Mouse (Mus musculus) bone marrow, adult 2 months (tissue): ENCODE measurements at regions not wholly inside any gene's neighbourhood (a gene's known extent, or its start where the extent isn't known, plus 50 kb on each side); places are given as distances from the start of the nearest gene placed in this dataset.

Experiments used
- H3K27ac ChIP-seq: fragments of 200-500 bp; 2 replicates; pipeline ENCODE4 v1.5.1; 2012; ENCODE audit warnings: low read depth, mild to moderate bottlenecking, control low read depth, inconsistent platforms, low read length; ENCODE audit not compliant: control insufficient read depth, poor library complexity, insufficient read depth
- H3K4me1 ChIP-seq: fragments of 200-500 bp; 2 replicates; pipeline ENCODE4 v1.6.1; 2011; ENCODE audit warnings: low read length; ENCODE audit not compliant: control insufficient read depth, insufficient read depth
- H3K4me3 ChIP-seq: fragments of 200-500 bp; replicated peaks from 2 replicates; pipeline ENCODE3; 2011; ENCODE audit warnings: mild to moderate bottlenecking, low read depth, low read length, control low read depth; ENCODE audit not compliant: control insufficient read depth
- CTCF ChIP-seq: fragments of 200-500 bp; IDR thresholded peaks from 2 replicates; pipeline ENCODE4 v1.5.1; 2011; ENCODE audit warnings: low read length, control low read depth; ENCODE audit not compliant: control insufficient read depth, insufficient read depth
- POLR2A ChIP-seq: fragments of 200-500 bp; IDR thresholded peaks from 2 replicates; pipeline ENCODE4 v1.6.1; 2011; ENCODE audit warnings: low read depth, mild to moderate bottlenecking, control low read depth, low read length, borderline replicate concordance; ENCODE audit not compliant: control insufficient read depth
- WGBS: fragments of 180-500 bp; shearing (Covaris S2); methylation state at CpG from one replicate; pipeline ENCODE4 v1.1.7; 2018; 5-methylcytosine and 5-hydroxymethylcytosine counted together

DNA sequence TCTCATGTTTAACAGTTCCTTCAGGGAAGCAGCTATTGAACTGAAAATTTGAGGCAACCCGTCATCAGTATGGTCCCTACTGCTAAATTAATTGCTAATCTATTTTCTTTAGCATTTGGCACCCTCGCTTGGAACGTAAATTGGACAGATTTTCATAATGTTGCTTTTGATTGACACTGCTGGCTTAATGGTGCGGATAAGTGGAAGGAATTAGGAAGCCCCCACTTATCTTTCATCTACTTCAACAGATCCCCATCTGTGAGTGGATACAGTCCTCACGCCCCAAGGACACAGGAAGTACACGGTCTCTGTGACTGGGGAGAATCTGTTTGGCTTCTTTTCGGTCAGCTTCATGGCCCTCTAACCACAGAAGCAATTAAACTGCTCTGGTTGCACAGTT lies 251.6 kb downstream of the Dact1 start:
- Histone ChIP-seq H3K4me1 (no peaks in the 10 kb centered on the region), H3K4me3 (no peak overlapping the region), H3K27ac (no peak overlapping the region)
- 74% methylated on average over 7 of the region's 7 CpGs for whole genome bisulfite sequencing
- TF ChIP-seq POLR2A (no peak), CTCF (no peak)

DNA sequence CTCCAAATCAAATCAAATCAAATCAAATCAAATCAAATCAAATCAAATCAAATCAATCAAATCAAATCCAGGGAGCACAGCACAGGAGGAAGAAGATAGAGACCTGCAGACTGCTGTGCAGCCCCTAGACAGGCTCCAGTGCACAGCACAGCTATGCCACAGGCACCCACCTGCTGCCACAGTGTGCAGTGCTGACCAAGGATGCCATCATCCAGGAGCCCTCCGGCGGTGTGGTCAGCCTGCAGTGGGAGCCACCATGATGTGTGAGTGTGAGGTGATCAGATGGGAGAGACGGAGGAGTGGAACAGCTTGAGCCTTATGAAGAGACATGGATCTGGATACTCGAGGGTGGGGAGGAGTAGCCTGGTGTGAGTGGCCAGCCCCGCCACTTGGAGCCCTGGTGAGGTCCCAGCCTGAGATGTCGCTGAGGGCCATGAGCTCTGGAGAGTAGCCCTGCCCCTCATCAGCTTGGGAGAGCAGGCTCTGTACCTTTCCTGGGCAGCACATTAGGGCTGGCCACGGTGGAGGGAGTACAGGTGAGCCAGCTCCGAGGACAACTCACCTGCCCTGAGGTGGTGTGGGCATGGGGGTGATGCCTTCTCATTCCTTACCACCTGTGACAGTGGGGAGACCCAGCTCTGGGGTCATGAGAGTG lies 252.4 kb downstream of the Dact1 start:
- H3K4me1 ChIP-seq: no peaks in the 10 kb centered on the region
- 85% methylated on average over 8 of the region's 8 CpGs for WGBS
- no peak overlapping the region for H3K4me3 ChIP-seq
- no peak overlapping the region for H3K27ac ChIP-seq
- TF ChIP-seq POLR2A (no peak), CTCF (no peak)

GRCm38 (mm10) chr12:71563219-71563618 lies 253.5 kb downstream of the Dact1 start:
- Histone ChIP-seq H3K4me3 (no peak overlapping the region), H3K27ac (no peak overlapping the region), H3K4me1 (no peaks in the 10 kb centered on the region)
- TF ChIP-seq CTCF: no peak
- TF ChIP-seq POLR2A: no peak
- WGBS: 77% methylated on average over 4 of the region's 4 CpGs

DNA sequence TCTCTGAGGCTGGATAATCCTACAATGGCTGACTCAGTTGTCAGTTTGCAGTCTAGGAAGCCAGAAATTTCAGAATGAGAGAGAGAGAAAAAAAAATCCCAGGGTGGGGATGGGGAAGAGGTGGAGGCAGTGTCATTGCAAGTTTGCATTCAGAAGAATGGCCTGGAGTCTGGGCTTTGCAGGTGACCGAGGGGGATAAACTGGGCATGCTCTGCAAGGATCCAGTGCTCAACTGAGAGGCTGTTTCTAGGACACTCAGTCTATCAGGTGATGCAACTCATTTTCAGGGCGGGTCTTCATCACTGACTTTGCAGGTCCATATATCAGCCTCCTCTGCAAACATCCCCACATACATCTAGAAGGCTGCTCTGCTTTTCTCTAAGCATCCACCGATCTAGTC lies 256.7 kb downstream of the Dact1 start:
- 78% methylated on average over 3 of the region's 3 CpGs for WGBS
- H3K4me3 ChIP-seq: no peak overlapping the region
- H3K4me1 ChIP-seq: no peaks in the 10 kb centered on the region
- TF ChIP-seq CTCF (no peak), POLR2A (no peak)
- H3K27ac ChIP-seq: no peak overlapping the region

DNA sequence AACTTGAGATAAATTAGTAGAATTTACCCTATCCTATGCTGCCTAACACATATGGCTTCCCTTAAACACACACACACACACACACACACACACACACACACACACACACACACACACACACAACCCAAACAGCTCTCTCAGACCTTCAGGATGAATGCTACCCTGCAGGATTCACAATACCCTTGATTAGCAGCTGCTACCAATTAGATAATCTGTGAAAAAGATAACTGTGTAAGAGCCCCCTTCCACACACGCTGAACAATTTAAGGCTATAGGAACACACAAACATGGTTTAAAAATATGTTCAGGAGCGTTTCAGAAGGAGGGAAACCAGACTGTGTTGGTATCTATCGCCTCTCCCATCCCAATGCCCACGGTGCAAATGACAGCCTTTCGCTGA lies 258.6 kb downstream of the Dact1 start:
- 79% methylated on average over 5 of the region's 5 CpGs for WGBS
- TF ChIP-seq CTCF (no peak), POLR2A (no peak)
- no peak overlapping the region for H3K27ac ChIP-seq
- no peak overlapping the region for H3K4me3 ChIP-seq
- H3K4me1 ChIP-seq: no peaks in the 10 kb centered on the region

DNA sequence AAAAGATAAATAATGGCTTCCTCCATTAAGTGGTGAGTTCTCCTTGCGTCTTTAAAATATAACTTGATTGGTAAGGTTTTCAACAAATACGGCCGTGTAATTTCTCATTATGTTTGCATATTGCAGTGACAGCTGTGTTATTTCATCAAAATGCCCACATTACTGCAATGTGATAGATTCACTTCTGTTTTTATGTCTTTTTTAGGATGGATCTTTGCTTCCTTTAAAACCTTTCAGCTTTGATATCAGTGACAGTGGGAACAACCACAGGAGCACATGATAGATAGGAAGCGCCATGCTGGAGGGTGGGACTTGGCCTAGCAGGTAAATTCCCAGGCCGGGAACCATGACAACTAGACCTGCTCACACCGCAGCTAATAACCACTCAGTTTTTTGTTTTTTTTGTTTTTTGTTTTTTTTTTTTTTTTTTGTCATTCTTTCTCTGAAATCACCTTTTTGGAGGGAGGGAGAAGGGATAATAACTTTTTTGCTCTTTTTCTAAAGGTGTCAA lies 259.3 kb downstream of the Dact1 start:
- no peak overlapping the region for H3K27ac ChIP-seq
- no peak overlapping the region for H3K4me3 ChIP-seq
- TF ChIP-seq CTCF (no peak), POLR2A (no peak)
- 76% methylated on average over 6 of the region's 6 CpGs for WGBS
- H3K4me1 ChIP-seq: no peaks in the 10 kb centered on the region

DNA sequence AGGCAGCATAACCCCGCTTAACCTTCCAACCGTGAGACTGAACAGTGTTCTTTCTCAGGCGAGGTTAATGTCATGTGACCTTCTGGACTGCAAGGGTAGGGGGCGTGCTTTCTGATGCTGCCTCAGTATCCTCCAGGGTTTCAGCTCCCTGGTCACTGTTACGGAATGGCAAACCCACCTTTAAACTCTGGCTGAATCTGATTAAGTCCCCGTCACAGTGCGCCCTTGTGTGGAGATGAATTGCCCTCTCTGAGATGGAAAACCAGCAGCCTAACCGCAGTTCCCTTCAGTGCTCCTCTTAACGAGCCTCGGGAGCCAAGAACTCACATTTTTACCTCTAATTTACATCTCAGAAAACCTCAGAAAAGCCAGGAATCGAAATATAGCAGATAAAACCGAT lies 260.0 kb downstream of the Dact1 start:
- TF ChIP-seq POLR2A: no peak
- TF ChIP-seq CTCF: no peak
- WGBS: 56% methylated on average over 12 of the region's 12 CpGs
- Histone ChIP-seq H3K4me3 (no peak overlapping the region), H3K4me1 (no peaks in the 10 kb centered on the region), H3K27ac (no peak overlapping the region)

DNA sequence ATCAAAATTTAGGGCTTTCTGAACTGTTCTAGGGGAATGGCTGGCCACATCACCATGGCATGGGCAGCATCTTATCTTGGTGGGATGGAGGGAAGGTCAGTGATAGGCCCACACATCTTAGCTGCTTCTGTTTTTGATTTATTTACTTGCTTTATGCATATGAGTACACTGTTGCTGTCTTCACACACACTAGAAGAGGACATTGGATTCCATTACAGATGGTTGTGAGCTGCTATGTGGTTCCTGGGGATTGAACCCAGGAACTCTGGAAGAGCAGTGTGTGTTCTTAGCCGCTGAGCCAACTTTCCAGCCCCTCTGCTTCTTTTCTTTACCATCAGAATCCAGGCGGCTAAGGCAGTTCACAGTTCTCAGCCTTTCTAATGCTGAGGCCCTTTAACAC lies 260.4 kb downstream of the Dact1 start:
- no peak overlapping the region for H3K4me3 ChIP-seq
- H3K27ac ChIP-seq: no peak overlapping the region
- no peaks in the 10 kb centered on the region for H3K4me1 ChIP-seq
- TF ChIP-seq POLR2A (no peak), CTCF (no peak)
- WGBS: 79% methylated on average over 2 of the region's 2 CpGs

DNA sequence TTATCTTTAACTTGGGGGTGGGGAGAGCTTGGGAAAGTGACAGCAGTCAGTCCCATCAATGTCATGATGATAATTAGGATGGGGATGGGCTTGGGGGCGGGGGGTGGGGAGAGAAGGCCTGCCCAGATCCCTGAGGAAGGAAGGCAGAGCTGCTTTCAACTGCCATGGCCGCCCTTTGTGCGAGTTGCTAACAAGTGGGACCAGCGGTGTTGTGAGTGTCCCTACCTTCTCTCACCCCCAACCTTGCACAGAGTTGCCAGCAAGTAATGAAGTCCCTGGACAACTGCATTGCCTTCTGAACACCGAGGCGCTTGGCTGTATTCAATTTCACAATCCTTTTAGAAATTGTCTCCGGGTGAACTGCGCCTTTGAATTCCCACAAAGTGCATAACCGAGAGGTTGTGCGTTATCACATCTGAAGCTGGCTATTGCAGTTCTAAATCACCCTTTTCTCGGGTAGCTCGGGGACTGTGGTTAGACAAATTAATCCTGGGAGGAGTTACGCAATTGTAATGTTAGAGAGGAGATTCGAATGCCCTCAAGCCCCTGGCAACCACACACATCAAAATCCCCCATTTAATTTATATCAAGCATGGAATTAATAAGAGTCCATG lies 257.9 kb upstream of the Daam1 start:
- Histone ChIP-seq H3K27ac (no peak overlapping the region), H3K4me3 (no peak overlapping the region), H3K4me1 (no peaks in the 10 kb centered on the region)
- WGBS: 60% methylated on average over 14 of the region's 14 CpGs
- TF ChIP-seq CTCF (no peak), POLR2A (no peak)
